Mouse (Mus musculus) retina, embryonic 14.5 days (tissue): ENCODE measurements at regions not wholly inside any gene's neighbourhood (a gene's known extent, or its start where the extent isn't known, plus 50 kb on each side); places are given as distances from the start of the nearest gene placed in this dataset.

Experiments used
- DNase-seq: peaks from one replicate; pipeline ENCODE4 v3.0.0-alpha.2; 2015; ENCODE audit warnings: low spot score

- peak; percentile 94 for DNase-seq
Observed at GRCm38 (mm10) chr5:43422815-43423687, 92.3 kb upstream of the C1qtnf7 start.

- no peak for DNase-seq
Observed at GRCm38 (mm10) chr5:43424551-43425257, 90.6 kb upstream of the C1qtnf7 start.

GRCm38 (mm10) chr5:43433337-43433736 is 82.0 kb upstream of the C1qtnf7 start:
- DNase-seq, result no peak

GRCm38 (mm10) chr5:43439191-43439590 is 76.1 kb upstream of the C1qtnf7 start:
- peak; percentile 9 for DNase-seq

GRCm38 (mm10) chr5:43441306-43441705 is 74.0 kb upstream of the C1qtnf7 start:
- DNase-seq, result no peak

GRCm38 (mm10) chr5:43444582-43445214 is 70.6 kb upstream of the C1qtnf7 start:
- DNase-seq, result no peak

- no peak for DNase-seq
Observed at GRCm38 (mm10) chr5:43445620-43446019, 69.7 kb upstream of the C1qtnf7 start.

GRCm38 (mm10) chr5:43446295-43446694 is 69.0 kb upstream of the C1qtnf7 start:
- no peak for DNase-seq

- no peak for DNase-seq
Observed at GRCm38 (mm10) chr5:43456018-43456417, 59.3 kb upstream of the C1qtnf7 start.

GRCm38 (mm10) chr5:43457725-43458124 is 57.6 kb upstream of the C1qtnf7 start:
- DNase-seq, result no peak

- DNase-seq, result no peak
Observed at GRCm38 (mm10) chr5:43461987-43462715, 53.2 kb upstream of the C1qtnf7 start.
